Mouse (Mus musculus) megakaryocyte-erythroid progenitor cell, adult 5-6 weeks (primary cell): ENCODE results near the gene Gm5678. TPM values are rescaled to one million over a fixed set of nuclear protein-coding genes. Genes with fewer than 3 reads are reported as not detected.

Experiments used
- ATAC-seq: replicated peaks from 2 replicates; pipeline ENCODE4 v1.8.0; 2016; ENCODE audit warnings: mild to moderate bottlenecking, inconsistent platforms; ENCODE audit not compliant: severe bottlenecking, poor library complexity, low FRiP score, low TSS enrichment
- total RNA-seq, 2 experiments: library from RNA; stranded (forward) in 1 of 2; stranded (reverse) in 1 of 2; fragments of 200-1000, 215-1000 nt in 1 of 2; fragments of >200 nt in 1 of 2; fragmentation: Nextera tagmentation in 1 of 2; gene quantifications; 2 replicates each; pipeline ENCODE4 v1.2.3; 2014 to 2017

Gm5678 gene
- total RNA-seq (2014; fragmentation: Nextera tagmentation) (not detected in 2 replicates), total RNA-seq (2017) (not detected in 2 replicates)

- no peak for ATAC-seq
These were observed at the start of gene Gm5678 for GRCm38 (mm10) chr16:93627761-93628400. Gene Gm5678 (plus strand): TSS chr16:93628097.

GRCm38 (mm10) chr16:93578346-93579005, 49.4 kb upstream of the Gm5678 start:
- ATAC-seq, result no peak

GRCm38 (mm10) chr16:93581125-93581524, 46.8 kb upstream of the Gm5678 start:
- no peak for ATAC-seq

GRCm38 (mm10) chr16:93584976-93585702, 42.8 kb upstream of the Gm5678 start:
- no peak for ATAC-seq

- peak; percentile 50 for ATAC-seq
These were observed 42.1 kb upstream of the Gm5678 start for GRCm38 (mm10) chr16:93585703-93586205.

- peak; percentile 49; the same call in 1 of the 2 replicates for ATAC-seq
These were observed 41.5 kb upstream of the Gm5678 start for GRCm38 (mm10) chr16:93586382-93586781.

- ATAC-seq, result no peak
These were observed 39.6 kb upstream of the Gm5678 start for GRCm38 (mm10) chr16:93588281-93588680.

GRCm38 (mm10) chr16:93590915-93591314, 37.0 kb upstream of the Gm5678 start:
- ATAC-seq, result no peak

GRCm38 (mm10) chr16:93591450-93592430, 36.2 kb upstream of the Gm5678 start:
- ATAC-seq, result no peak

GRCm38 (mm10) chr16:93592711-93593110, 35.2 kb upstream of the Gm5678 start:
- ATAC-seq, result no peak

GRCm38 (mm10) chr16:93593406-93593805, 34.5 kb upstream of the Gm5678 start:
- no peak for ATAC-seq

- ATAC-seq, result no peak
These were observed 33.4 kb upstream of the Gm5678 start for GRCm38 (mm10) chr16:93594448-93594847.

GRCm38 (mm10) chr16:93595766-93596165, 32.1 kb upstream of the Gm5678 start:
- ATAC-seq, result no peak

GRCm38 (mm10) chr16:93596807-93597206, 31.1 kb upstream of the Gm5678 start:
- no peak for ATAC-seq

- ATAC-seq, result no peak
These were observed 30.3 kb upstream of the Gm5678 start for GRCm38 (mm10) chr16:93597551-93597950.

- ATAC-seq, result no peak
These were observed 28.4 kb upstream of the Gm5678 start for GRCm38 (mm10) chr16:93599461-93599860.

GRCm38 (mm10) chr16:93603439-93604212, 24.3 kb upstream of the Gm5678 start, which contains the start of gene Setd4:
Gene Setd4 (minus strand): TSS chr16:93604063.
- peak; percentile 82 for ATAC-seq

GRCm38 (mm10) chr16:93604481-93604969, 23.4 kb upstream of the Gm5678 start:
- ATAC-seq, result no peak
